Mouse (Mus musculus) midbrain, embryonic 11.5 days (tissue): ENCODE data around the gene Slc43a2. TPM values are rescaled to one million over a fixed set of nuclear protein-coding genes. Genes with fewer than 3 reads are reported as not detected.

Source experiments
- ATAC-seq: fragments of 200-750 bp; cut with Nextera tagmentation; 2 replicates; pipeline ENCODE4 v1.8.0; 2017; ENCODE audit warnings: moderate TSS enrichment, moderate library complexity; ENCODE audit not compliant: low FRiP score
- DNase-seq: peaks from one replicate; pipeline ENCODE4 v3.0.0; 2015; ENCODE audit warnings: low spot score; ENCODE audit errors: missing footprints
- H3K27ac ChIP-seq: fragments of 300-500 bp; sonication (generic); 2 replicates; pipeline ENCODE4 v1.5.1; 2014; ENCODE audit warnings: low read depth, low read length
- H3K27me3 ChIP-seq: fragments of 300-500 bp; sonication (generic); 2 replicates; pipeline ENCODE4 v1.6.1; 2014; ENCODE audit warnings: mild to moderate bottlenecking, low read length, moderate library complexity, mixed read lengths; ENCODE audit not compliant: control insufficient read depth, insufficient read depth
- H3K36me3 ChIP-seq: fragments of 300-500 bp; sonication (generic); 2 replicates; pipeline ENCODE4 v1.6.1; 2014; ENCODE audit warnings: mild to moderate bottlenecking, low read length, moderate library complexity, mixed read lengths; ENCODE audit not compliant: control insufficient read depth, insufficient read depth
- H3K4me1 ChIP-seq: fragments of 300-500 bp; sonication (generic); 2 replicates; pipeline ENCODE4 v1.6.1; 2014; ENCODE audit warnings: low read length; ENCODE audit not compliant: control insufficient read depth, insufficient read depth
- H3K4me2 ChIP-seq: fragments of 300-500 bp; sonication (generic); 2 replicates; pipeline ENCODE4 v1.6.1; 2014; ENCODE audit warnings: mild to moderate bottlenecking, moderate library complexity
- H3K4me3 ChIP-seq: fragments of 300-500 bp; sonication (generic); 2 replicates; pipeline ENCODE4 v1.5.1; 2014; ENCODE audit warnings: low read depth, low read length
- H3K9ac ChIP-seq: fragments of 300-500 bp; sonication (generic); 2 replicates; pipeline ENCODE4 v1.6.1; 2014; ENCODE audit warnings: low read length
- H3K9me3 ChIP-seq: fragments of 300-500 bp; sonication (generic); 2 replicates; pipeline ENCODE4 v1.6.1; 2016; ENCODE audit warnings: low read length; ENCODE audit not compliant: control insufficient read depth
- WGBS: fragments of 180-500 bp; shearing (Covaris S2); extraction: QIAGEN DNeasy Blood & Tissue Kit; methylation state at CpG from one replicate; pipeline ENCODE4 v1.1.7; 2014; 5-methylcytosine and 5-hydroxymethylcytosine counted together
- polyA plus RNA-seq: library from polyadenylated mRNA; unstranded; fragments of >200 nt; fragmentation: Nextera tagmentation; extraction: Ambion mirVana; gene quantifications from 2 replicates; pipeline ENCODE4 v1.2.1, GENCODE M21; 2014

The Slc43a2 gene
- polyA plus RNA-seq, 1 experiment from 2014 or later, result 3.7 TPM

- Histone ChIP-seq H3K4me1 (no peaks in the 10 kb centered on the region), H3K27ac (0 out of 2 replicates have a peak overlapping the region, but pooled peaks have one; percentile 6), H3K4me3 (no peak overlapping the region), H3K27me3 (no peaks in the 10 kb centered on the region), H3K9ac (no peak overlapping the region), H3K36me3 (no peaks in the 10 kb centered on the region), H3K4me2 (no peak overlapping the region), H3K9me3 (no peaks in the 10 kb centered on the region)
- WGBS, result 72% methylated on average over 19 of the region's 19 CpGs
- no peak for DNase-seq
- ATAC-seq, result no peak
These were observed 9.5 kb downstream of the Slc43a2 start for GRCm38 (mm10) chr11:75540710-75541581.

GRCm38 (mm10) chr11:75544713-75545112 is 13.2 kb downstream of the Slc43a2 start:
- H3K9ac ChIP-seq, result no peak overlapping the region
- ATAC-seq (no peak), DNase-seq (no peak)
- no peak overlapping the region for H3K27ac ChIP-seq
- no peaks in the 10 kb centered on the region for H3K36me3 ChIP-seq
- no peak overlapping the region for H3K4me3 ChIP-seq
- H3K4me2 ChIP-seq, result no peak overlapping the region
- H3K27me3 ChIP-seq, result no peaks in the 10 kb centered on the region
- no peaks in the 10 kb centered on the region for H3K9me3 ChIP-seq
- WGBS, result 88% methylated on average over 9 of the region's 9 CpGs
- no peaks in the 10 kb centered on the region for H3K4me1 ChIP-seq

GRCm38 (mm10) chr11:75546057-75546456 is 14.6 kb downstream of the Slc43a2 start:
- DNase-seq, result no peak
- Histone ChIP-seq H3K9me3 (no peaks in the 10 kb centered on the region), H3K27ac (no peak overlapping the region), H3K9ac (no peak overlapping the region), H3K4me2 (no peak overlapping the region), H3K4me1 (peaks cover 4% of the 10 kb centered on the region; the same call in 1 of the 2 replicates), H3K27me3 (no peaks in the 10 kb centered on the region), H3K36me3 (no peaks in the 10 kb centered on the region), H3K4me3 (no peak overlapping the region)
- no peak for ATAC-seq
- 87% methylated on average over 4 of the region's 4 CpGs for WGBS

GRCm38 (mm10) chr11:75549658-75550111 is 18.2 kb downstream of the Slc43a2 start:
- 66% methylated on average over 5 of the region's 5 CpGs for WGBS
- Histone ChIP-seq H3K4me1 (peaks cover 6% of the 10 kb centered on the region; the same call in 1 of the 2 replicates), H3K36me3 (no peaks in the 10 kb centered on the region), H3K4me2 (no peak overlapping the region), H3K9me3 (no peaks in the 10 kb centered on the region), H3K27me3 (no peaks in the 10 kb centered on the region), H3K27ac (no peak overlapping the region), H3K4me3 (no peak overlapping the region), H3K9ac (no peak overlapping the region)
- DNase-seq, result peak; percentile 81
- no peak for ATAC-seq

GRCm38 (mm10) chr11:75550200-75550946 is 18.9 kb downstream of the Slc43a2 start:
- H3K36me3 ChIP-seq, result no peaks in the 10 kb centered on the region
- H3K4me3 ChIP-seq, result no peak overlapping the region
- 66% methylated on average over 12 of the region's 12 CpGs for WGBS
- no peaks in the 10 kb centered on the region for H3K27me3 ChIP-seq
- no peak overlapping the region for H3K9ac ChIP-seq
- H3K9me3 ChIP-seq, result no peaks in the 10 kb centered on the region
- H3K4me2 ChIP-seq, result no peak overlapping the region
- H3K27ac ChIP-seq, result no peak overlapping the region; the same call in 1 of the 2 replicates
- ATAC-seq (peak; percentile 19; the same call in 1 of the 2 replicates), DNase-seq (peak; percentile 83)
- H3K4me1 ChIP-seq, result peaks cover 6% of the 10 kb centered on the region; the same call in 1 of the 2 replicates

- Histone ChIP-seq H3K36me3 (no peaks in the 10 kb centered on the region), H3K4me2 (no peak overlapping the region), H3K9ac (no peak overlapping the region; the same call in 1 of the 2 replicates), H3K9me3 (no peaks in the 10 kb centered on the region), H3K27ac (no peak overlapping the region), H3K4me1 (peaks cover 6% of the 10 kb centered on the region; the same call in 1 of the 2 replicates), H3K4me3 (no peak overlapping the region), H3K27me3 (no peaks in the 10 kb centered on the region)
- WGBS, result 88% methylated on average over 5 of the region's 5 CpGs
- peak; percentile 28 for DNase-seq
- no peak for ATAC-seq
These were observed 19.8 kb downstream of the Slc43a2 start for GRCm38 (mm10) chr11:75551321-75551720.

GRCm38 (mm10) chr11:75551961-75552441 is 20.5 kb downstream of the Slc43a2 start:
- Histone ChIP-seq H3K4me1 (peaks cover 6% of the 10 kb centered on the region; the same call in 1 of the 2 replicates), H3K27ac (no peak overlapping the region), H3K9ac (no peak overlapping the region), H3K4me3 (no peak overlapping the region), H3K36me3 (no peaks in the 10 kb centered on the region), H3K27me3 (no peaks in the 10 kb centered on the region), H3K4me2 (no peak overlapping the region), H3K9me3 (no peaks in the 10 kb centered on the region)
- DNase-seq, result no peak
- WGBS, result 83% methylated on average over 9 of the region's 9 CpGs
- ATAC-seq, result no peak

- Histone ChIP-seq H3K4me1 (peaks cover 6% of the 10 kb centered on the region; the same call in 1 of the 2 replicates), H3K27ac (no peak overlapping the region), H3K4me2 (no peak overlapping the region), H3K9ac (no peak overlapping the region), H3K27me3 (no peaks in the 10 kb centered on the region), H3K36me3 (no peaks in the 10 kb centered on the region), H3K9me3 (no peaks in the 10 kb centered on the region), H3K4me3 (no peak overlapping the region)
- DNase-seq (no peak), ATAC-seq (no peak)
- WGBS, result 48% methylated on average over 7 of the region's 7 CpGs
These were observed 21.5 kb downstream of the Slc43a2 start for GRCm38 (mm10) chr11:75552906-75553482.
